Mouse (Mus musculus) forebrain, embryonic 12.5 days (tissue): Measurements from ENCODE around the gene Ralgps1. TPM values are rescaled to one million over a fixed set of nuclear protein-coding genes. Genes with fewer than 3 reads are reported as not detected.

ENCODE experiments used
- ATAC-seq: fragments of 200-750 bp; cut with Nextera tagmentation; 2 replicates; pipeline ENCODE4 v1.8.0; 2017; ENCODE audit warnings: moderate TSS enrichment; ENCODE audit not compliant: low FRiP score
- H3K27ac ChIP-seq: fragments of 300-500 bp; sonication (generic); 2 replicates; pipeline ENCODE4 v1.5.1; 2016; ENCODE audit warnings: mild to moderate bottlenecking
- H3K27me3 ChIP-seq: fragments of 300-500 bp; sonication (generic); 2 replicates; pipeline ENCODE4 v1.6.1; 2016; ENCODE audit warnings: mild to moderate bottlenecking
- H3K36me3 ChIP-seq: fragments of 300-500 bp; sonication (generic); replicated peaks from 2 replicates; pipeline ENCODE4 v1.6.1; 2016; ENCODE audit warnings: mild to moderate bottlenecking
- H3K4me1 ChIP-seq: fragments of 300-500 bp; sonication (generic); 2 replicates; pipeline ENCODE4 v1.6.1; 2016
- H3K4me2 ChIP-seq: fragments of 300-500 bp; sonication (generic); 2 replicates; pipeline ENCODE4 v1.6.1; 2016; ENCODE audit warnings: mild to moderate bottlenecking, moderate library complexity
- H3K4me3 ChIP-seq: fragments of 300-500 bp; sonication (generic); replicated peaks from 2 replicates; pipeline ENCODE4 v1.5.1; 2016; ENCODE audit warnings: mild to moderate bottlenecking
- H3K9ac ChIP-seq: fragments of 300-500 bp; sonication (generic); 2 replicates; pipeline ENCODE4 v1.6.1; 2016; ENCODE audit warnings: mild to moderate bottlenecking
- H3K9me3 ChIP-seq: fragments of 300-500 bp; sonication (generic); 2 replicates; pipeline ENCODE4 v1.6.1; 2016
- WGBS: fragments of 180-500 bp; shearing (Covaris S2); methylation state at CpG from one replicate; pipeline ENCODE4 v1.1.7; 2016; 5-methylcytosine and 5-hydroxymethylcytosine counted together
- polyA plus RNA-seq: library from polyadenylated mRNA; unstranded; fragments of >200 nt; fragmentation: Nextera tagmentation; extraction: Ambion mirVana; gene quantifications from 2 replicates; pipeline ENCODE4 v1.2.1, GENCODE M21; 2016

Ralgps1 gene
- 23.8 and 28.7 TPM in 2 replicates for polyA plus RNA-seq

GRCm38 (mm10) chr2:33370777-33371647, at the start of gene Ralgps1:
TSS of gene Ralgps1 (minus strand) at chr2:33371486.
- Histone ChIP-seq H3K9ac (peak within 1 kb of the TSS; percentile 74), H3K27ac (peak within 1 kb of the TSS; percentile 99), H3K4me2 (peak within 1 kb of the TSS; percentile 87), H3K4me3 (peak within 1 kb of the TSS; percentile 67), H3K36me3 (0 out of 2 replicates have a peak, but pooled peaks cover 5% of the 10 kb centered on the region), H3K27me3 (0 out of 2 replicates have a peak, but pooled peaks cover 3% of the 10 kb centered on the region), H3K9me3 (no peaks in the 10 kb centered on the region), H3K4me1 (peaks cover 21% of the 10 kb centered on the region)
- under 1% methylated on average over 58 of the region's 74 CpGs for WGBS
- peak; percentile 98 for ATAC-seq

- WGBS = 94% methylated on average over 4 of the region's 4 CpGs
- H3K27me3 ChIP-seq = no peaks in the 10 kb centered on the region
- ATAC-seq = no peak
Observed at GRCm38 (mm10) chr2:33417454-33417853, 46.2 kb upstream of the Ralgps1 start.

GRCm38 (mm10) chr2:33414019-33414418, 42.7 kb upstream of the Ralgps1 start:
- Histone ChIP-seq H3K9ac (no peak overlapping the region), H3K4me3 (no peak overlapping the region), H3K27ac (no peak overlapping the region), H3K9me3 (no peaks in the 10 kb centered on the region), H3K4me2 (no peak overlapping the region), H3K27me3 (no peaks in the 10 kb centered on the region), H3K4me1 (no peaks in the 10 kb centered on the region), H3K36me3 (peaks cover 33% of the 10 kb centered on the region)
- ATAC-seq = no peak
- 93% methylated on average over 13 of the region's 13 CpGs for WGBS

More at GRCm38 (mm10) chr2:33417454-33417853, 46.2 kb upstream of the Ralgps1 start:
- Histone ChIP-seq H3K9me3 (no peaks in the 10 kb centered on the region), H3K9ac (no peak overlapping the region), H3K27ac (no peak overlapping the region), H3K36me3 (peaks cover 7% of the 10 kb centered on the region; the same call in 1 of the 2 replicates), H3K4me3 (no peak overlapping the region), H3K4me1 (no peaks in the 10 kb centered on the region), H3K4me2 (no peak overlapping the region)

- no peak for ATAC-seq
- Histone ChIP-seq H3K9me3 (no peaks in the 10 kb centered on the region), H3K9ac (no peak overlapping the region), H3K4me3 (no peak overlapping the region), H3K4me1 (no peaks in the 10 kb centered on the region), H3K36me3 (peaks cover 38% of the 10 kb centered on the region), H3K4me2 (no peak overlapping the region), H3K27me3 (no peaks in the 10 kb centered on the region), H3K27ac (no peak overlapping the region)
- 83% methylated on average over 14 of the region's 14 CpGs for WGBS
Observed at GRCm38 (mm10) chr2:33412111-33412510, 40.8 kb upstream of the Ralgps1 start.

GRCm38 (mm10) chr2:33403511-33404003, 32.3 kb upstream of the Ralgps1 start:
- H3K9ac ChIP-seq = no peak overlapping the region
- ATAC-seq = no peak
- WGBS = 84% methylated on average over 4 of the region's 4 CpGs

GRCm38 (mm10) chr2:33402638-33403037, 31.4 kb upstream of the Ralgps1 start:
- WGBS = 69% methylated on average over 5 of the region's 5 CpGs
- Histone ChIP-seq H3K27me3 (no peaks in the 10 kb centered on the region), H3K4me2 (no peak overlapping the region), H3K9ac (no peak overlapping the region), H3K9me3 (no peaks in the 10 kb centered on the region), H3K27ac (no peak overlapping the region), H3K36me3 (no peaks in the 10 kb centered on the region), H3K4me1 (no peaks in the 10 kb centered on the region), H3K4me3 (no peak overlapping the region)
- ATAC-seq = no peak

More at GRCm38 (mm10) chr2:33403511-33404003, 32.3 kb upstream of the Ralgps1 start:
- Histone ChIP-seq H3K4me1 (no peaks in the 10 kb centered on the region), H3K9me3 (no peaks in the 10 kb centered on the region), H3K4me3 (no peak overlapping the region), H3K27me3 (no peaks in the 10 kb centered on the region), H3K4me2 (no peak overlapping the region), H3K27ac (no peak overlapping the region), H3K36me3 (0 out of 2 replicates have a peak, but pooled peaks cover 3% of the 10 kb centered on the region)

GRCm38 (mm10) chr2:33402236-33402635, 30.9 kb upstream of the Ralgps1 start:
- WGBS = 40% methylated on average over 7 of the region's 7 CpGs
- ATAC-seq = no peak

GRCm38 (mm10) chr2:33401217-33401616, 29.9 kb upstream of the Ralgps1 start:
- Histone ChIP-seq H3K27ac (no peak overlapping the region), H3K4me2 (no peak overlapping the region), H3K36me3 (no peaks in the 10 kb centered on the region), H3K27me3 (no peaks in the 10 kb centered on the region), H3K9ac (no peak overlapping the region), H3K4me1 (no peaks in the 10 kb centered on the region), H3K4me3 (no peak overlapping the region), H3K9me3 (no peaks in the 10 kb centered on the region)
- WGBS = 38% methylated on average over 3 of the region's 3 CpGs
- no peak for ATAC-seq

More at GRCm38 (mm10) chr2:33402236-33402635, 30.9 kb upstream of the Ralgps1 start:
- H3K27ac ChIP-seq = no peak overlapping the region
- no peaks in the 10 kb centered on the region for H3K4me1 ChIP-seq
- H3K9me3 ChIP-seq = no peaks in the 10 kb centered on the region
- H3K4me3 ChIP-seq = no peak overlapping the region
- no peak overlapping the region for H3K9ac ChIP-seq
- H3K36me3 ChIP-seq = no peaks in the 10 kb centered on the region
- no peak overlapping the region for H3K4me2 ChIP-seq
- H3K27me3 ChIP-seq = no peaks in the 10 kb centered on the region

GRCm38 (mm10) chr2:33400541-33400940, 29.3 kb upstream of the Ralgps1 start:
- no peaks in the 10 kb centered on the region for H3K36me3 ChIP-seq
- no peak overlapping the region for H3K9ac ChIP-seq
- no peaks in the 10 kb centered on the region for H3K4me1 ChIP-seq
- no peak overlapping the region for H3K27ac ChIP-seq
- no peak for ATAC-seq
- H3K4me3 ChIP-seq = no peak overlapping the region
- no peaks in the 10 kb centered on the region for H3K9me3 ChIP-seq
- WGBS = 84% methylated on average over 5 of the region's 5 CpGs
- no peaks in the 10 kb centered on the region for H3K27me3 ChIP-seq
- H3K4me2 ChIP-seq = no peak overlapping the region

- 87% methylated on average over 7 of the region's 7 CpGs for WGBS
- no peak for ATAC-seq
- Histone ChIP-seq H3K4me3 (no peak overlapping the region), H3K9me3 (no peaks in the 10 kb centered on the region), H3K4me1 (no peaks in the 10 kb centered on the region), H3K27ac (no peak overlapping the region), H3K9ac (no peak overlapping the region), H3K27me3 (no peaks in the 10 kb centered on the region), H3K36me3 (no peaks in the 10 kb centered on the region), H3K4me2 (no peak overlapping the region)
Observed at GRCm38 (mm10) chr2:33399091-33399490, 27.8 kb upstream of the Ralgps1 start.

GRCm38 (mm10) chr2:33397036-33397435, 25.8 kb upstream of the Ralgps1 start:
- no peak for ATAC-seq
- Histone ChIP-seq H3K9me3 (no peaks in the 10 kb centered on the region), H3K9ac (no peak overlapping the region), H3K4me3 (no peak overlapping the region), H3K4me1 (no peaks in the 10 kb centered on the region), H3K36me3 (no peaks in the 10 kb centered on the region), H3K27ac (no peak overlapping the region), H3K27me3 (no peaks in the 10 kb centered on the region), H3K4me2 (no peak overlapping the region)
- 82% methylated on average over 4 of the region's 4 CpGs for WGBS

- 80% methylated on average over 2 of the region's 2 CpGs for WGBS
- Histone ChIP-seq H3K27ac (no peak overlapping the region), H3K4me2 (no peak overlapping the region), H3K9me3 (no peaks in the 10 kb centered on the region), H3K27me3 (no peaks in the 10 kb centered on the region), H3K36me3 (no peaks in the 10 kb centered on the region), H3K9ac (no peak overlapping the region), H3K4me3 (no peak overlapping the region), H3K4me1 (no peaks in the 10 kb centered on the region)
- no peak for ATAC-seq
Observed at GRCm38 (mm10) chr2:33395053-33395452, 23.8 kb upstream of the Ralgps1 start.
